Mouse (Mus musculus): ENCODE data around the gene Gm6034. TPM values are rescaled to one million over a fixed set of nuclear protein-coding genes. Genes with fewer than 3 reads are reported as not detected.
A peak's percentile ranks its signal among the peaks of the same experiment; 100 is the strongest.

Gene Gm6034
- total and polyA plus RNA-seq, 3 experiments, result 0.11 TPM; not detected in 2

DNA sequence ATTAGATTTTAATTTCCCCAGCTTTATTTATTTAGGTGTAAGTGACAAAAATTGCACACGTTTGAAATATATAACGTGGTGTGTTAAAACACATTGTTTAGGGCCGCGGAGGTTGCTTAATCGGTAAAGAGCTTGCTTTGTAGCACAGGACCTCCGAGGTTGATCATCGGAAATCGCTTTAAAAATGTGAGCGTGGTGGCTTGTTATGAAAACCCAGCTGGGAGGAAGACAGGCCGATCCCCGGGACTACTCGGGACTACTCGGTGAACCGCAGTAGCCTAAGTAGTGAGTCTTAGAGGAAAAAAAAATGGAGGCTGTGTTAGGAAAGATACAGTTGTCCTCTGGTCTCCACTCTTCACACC lies 47.9 kb upstream of the Gm6034 start:
- DNase-seq (ENCODE audit: low read depth, low spot score), result peak; percentile 62
- Histone ChIP-seq H3K27ac (ENCODE audit: control insufficient read depth, low read depth, low read length) (peak overlapping the region; percentile 96), H3K4me1 (ENCODE audit: control insufficient read depth in 1 of 2, insufficient read depth in 2 of 2, low read length in 2 of 2) (peaks cover 14 to 15% of the 10 kb centered on the region in 2 experiments), H3K4me3 (ENCODE audit: control insufficient read depth in 1 of 2, insufficient read depth in 1 of 2, low read depth in 2 of 2, low read length in 2 of 2) (peak overlapping the region; percentile 73 to 96), H3K79me2 (ENCODE audit: control insufficient read depth, insufficient read depth, low read length, poor library complexity) (peaks cover 34% of the 10 kb centered on the region), H3K27me3 (ENCODE audit: control insufficient read depth in 1 of 2, insufficient read depth in 2 of 2, low read length in 2 of 2) (no peaks in the 10 kb centered on the region), H3K9me3 (replicated peaks; ENCODE audit: insufficient read depth, low read length) (no peaks in the 10 kb centered on the region), H3K9ac (ENCODE audit: control insufficient read depth, low read depth, low read length, poor library complexity, severe bottlenecking) (peak overlapping the region; percentile 90), H3K36me3 (ENCODE audit: control insufficient read depth in 1 of 2, insufficient read depth in 2 of 2, low read length in 2 of 2) (peaks cover 0 to 23% of the 10 kb centered on the region in 2 experiments; a peak in 3 of 4 replicates)
- TF ChIP-seq MEF2A (IDR thresholded peaks at IDR 0.05; ENCODE audit: extremely low read depth, insufficient replicate concordance, low read depth, low read length, poor library complexity, severe bottlenecking) (no peak), TBP (IDR thresholded peaks at IDR 0.05; ENCODE audit: low read depth, low read length) (no peak)

GRCm38 (mm10) chr17:35996949-35997348 lies 45.8 kb upstream of the Gm6034 start:
- no peaks in the 10 kb centered on the region for H3K9me3 ChIP-seq (replicated peaks; ENCODE audit: insufficient read depth, low read length)
- DNase-seq (ENCODE audit: low read depth, low spot score), result peak; percentile 98
- H3K4me3 ChIP-seq (ENCODE audit: control insufficient read depth in 1 of 2, insufficient read depth in 1 of 2, low read depth in 2 of 2, low read length in 2 of 2), result no peak overlapping the region
- peaks cover 45% of the 10 kb centered on the region for H3K79me2 ChIP-seq (ENCODE audit: control insufficient read depth, insufficient read depth, low read length, poor library complexity)
- H3K27me3 ChIP-seq (ENCODE audit: control insufficient read depth in 1 of 2, insufficient read depth in 2 of 2, low read length in 2 of 2), result no peaks in the 10 kb centered on the region
- no peak overlapping the region for H3K27ac ChIP-seq (ENCODE audit: control insufficient read depth, low read depth, low read length)
- H3K9ac ChIP-seq (ENCODE audit: control insufficient read depth, low read depth, low read length, poor library complexity, severe bottlenecking), result peak overlapping the region; percentile 15; the same call in 1 of the 2 replicates
- no peak for TF ChIP-seq TCF12 (IDR thresholded peaks at IDR 0.05; ENCODE audit: low read depth, low read length)
- no peak for TF ChIP-seq ELF1 (IDR thresholded peaks at IDR 0.05; ENCODE audit: low read depth, low read length)
- TF ChIP-seq HCFC1 (IDR thresholded peaks at IDR 0.05; ENCODE audit: low read depth, low read length), result peak; percentile 59
- 0 out of 2 replicates have a peak, but pooled peaks have one; percentile 19 for TF ChIP-seq POLR2AphosphoS2 (IDR thresholded peaks at IDR 0.05; ENCODE audit: low read length)
- peak; percentile 88 for TF ChIP-seq MXI1 (IDR thresholded peaks at IDR 0.05; ENCODE audit: low read depth, low read length)
- TF ChIP-seq USF2 (IDR thresholded peaks at IDR 0.05; ENCODE audit: borderline replicate concordance in 1 of 2, insufficient read depth in 1 of 2, low read depth in 1 of 2, low read length in 2 of 2), result no peak
- TF ChIP-seq POLR2A (IDR thresholded peaks at IDR 0.05; ENCODE audit: control insufficient read depth in 1 of 2, insufficient read depth in 1 of 2, low read depth in 1 of 2, low read length in 2 of 2, poor library complexity in 1 of 2), result 0 out of 4 replicates have a peak, but pooled peaks of 1 of the 2 experiments have one; percentile 36
- peak; percentile 98 for TF ChIP-seq SIN3A (IDR thresholded peaks at IDR 0.05; ENCODE audit: low read length)
- TF ChIP-seq ZNF384 (IDR thresholded peaks at IDR 0.05; ENCODE audit: low read depth, low read length), result 0 out of 2 replicates have a peak, but pooled peaks have one; percentile 32
- peak; percentile 100 for TF ChIP-seq SMC3 (IDR thresholded peaks at IDR 0.05; ENCODE audit: low read depth, low read length)
- TF ChIP-seq ZKSCAN1 (IDR thresholded peaks at IDR 0.05; ENCODE audit: low read depth, low read length), result no peak
- peak; percentile 48; the same call in 1 of the 2 replicates for TF ChIP-seq RCOR1 (IDR thresholded peaks at IDR 0.05; ENCODE audit: low read depth, low read length)
- TF ChIP-seq GATA1 (IDR thresholded peaks at IDR 0.05; ENCODE audit: low read depth, low read length), result no peak
- TF ChIP-seq TBP (IDR thresholded peaks at IDR 0.05; ENCODE audit: low read depth, low read length), result 0 out of 2 replicates have a peak, but pooled peaks have one; percentile 37
- 0 out of 2 replicates have a peak, but pooled peaks have one; percentile 40 for TF ChIP-seq MYC (IDR thresholded peaks at IDR 0.05; ENCODE audit: low read depth, low read length)
- TF ChIP-seq ZC3H11A (IDR thresholded peaks at IDR 0.05; ENCODE audit: low read depth, low read length), result peak; percentile 99
- TF ChIP-seq USF1 (IDR thresholded peaks at IDR 0.05; ENCODE audit: low read depth, low read length), result no peak
- peak; percentile 64 to 100 (median 100) for TF ChIP-seq CTCF (IDR thresholded peaks at IDR 0.05 in 2 of 3, conservative IDR thresholded peaks at IDR 0.05 in 1 of 3; ENCODE audit: control insufficient read depth in 1 of 3, insufficient read depth in 1 of 3, low read depth in 2 of 3, low read length in 3 of 3, poor library complexity in 1 of 3, severe bottlenecking in 1 of 3)
- 0 out of 2 replicates have a peak, but pooled peaks have one; percentile 23 for TF ChIP-seq BHLHE40 (IDR thresholded peaks at IDR 0.05; ENCODE audit: borderline replicate concordance, low read depth, low read length)
- TF ChIP-seq MAFK (IDR thresholded peaks at IDR 0.05; ENCODE audit: borderline replicate concordance, low read depth, low read length), result no peak
- TF ChIP-seq CHD1 (IDR thresholded peaks at IDR 0.05; ENCODE audit: low read depth, low read length), result no peak
- TF ChIP-seq MYB (IDR thresholded peaks at IDR 0.05; ENCODE audit: low read depth, low read length), result no peak
- peak; percentile 58; the same call in 1 of the 2 replicates for TF ChIP-seq ETS1 (IDR thresholded peaks at IDR 0.05; ENCODE audit: low read depth, low read length)
- peak; percentile 57 for TF ChIP-seq MAZ (IDR thresholded peaks at IDR 0.05; ENCODE audit: low read depth, low read length)
- TF ChIP-seq TAL1 (IDR thresholded peaks at IDR 0.05; ENCODE audit: low read length), result no peak
- TF ChIP-seq MEF2A (IDR thresholded peaks at IDR 0.05; ENCODE audit: extremely low read depth, insufficient replicate concordance, low read depth, low read length, poor library complexity, severe bottlenecking), result no peak
- H3K36me3 ChIP-seq (ENCODE audit: control insufficient read depth in 1 of 2, insufficient read depth in 2 of 2, low read length in 2 of 2), result peaks cover 0 to 41% of the 10 kb centered on the region in 2 experiments; a peak in 3 of 4 replicates
- H3K4me1 ChIP-seq (ENCODE audit: control insufficient read depth in 1 of 2, insufficient read depth in 2 of 2, low read length in 2 of 2), result peaks cover 25 to 33% of the 10 kb centered on the region in 2 experiments
